Mouse (Mus musculus): ENCODE data around the gene Slc12a8. TPM values are rescaled to one million over a fixed set of nuclear protein-coding genes. Genes with fewer than 3 reads are reported as not detected.

Slc12a8 gene
- polyA plus RNA-seq, 1 experiment from 2014 or later: 1.0 TPM

DNA sequence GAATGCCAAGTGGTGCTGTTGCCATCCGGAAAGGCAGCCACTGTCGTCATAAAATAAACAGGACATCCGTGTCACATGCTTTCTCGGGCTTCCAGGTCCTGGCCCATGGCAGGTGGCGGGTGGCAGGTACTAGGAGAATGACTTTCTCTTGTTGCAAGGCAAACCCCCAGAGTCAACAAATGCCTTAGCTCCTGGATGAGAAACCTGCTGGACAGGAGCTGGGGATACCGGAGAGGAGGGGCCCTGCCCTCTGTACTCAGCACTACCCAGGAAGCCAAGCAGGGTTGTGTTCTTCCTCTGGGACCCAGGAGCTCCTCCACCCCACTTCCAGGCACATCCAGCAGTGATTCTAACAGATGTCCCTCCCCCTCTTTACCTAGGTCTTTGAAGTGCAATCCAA lies 4.6 kb upstream of the Slc12a8 start:
- no peak overlapping the region for H3K4me3 ChIP-seq
- WGBS: 66% methylated on average over 6 of the region's 6 CpGs
- no peak overlapping the region for H3K9ac ChIP-seq
- no peak overlapping the region for H3K4me2 ChIP-seq
- ATAC-seq (replicated peaks; ENCODE audit: insufficient number of reproducible peaks, insufficient read depth, low FRiP score, low read depth): no peak
- H3K4me1 ChIP-seq (replicated peaks): peaks cover 10% of the 10 kb centered on the region
- no peaks in the 10 kb centered on the region for H3K9me3 ChIP-seq (replicated peaks)
- no peak overlapping the region for H3K27ac ChIP-seq
- no peaks in the 10 kb centered on the region for H3K36me3 ChIP-seq
- H3K27me3 ChIP-seq: 0 out of 2 replicates have a peak, but pooled peaks cover 3% of the 10 kb centered on the region

GRCm38 (mm10) chr16:33517627-33518026 lies 499 bp downstream of the Slc12a8 start:
- Histone ChIP-seq H3K27ac (no peak overlapping the region), H3K9me3 (replicated peaks) (no peaks in the 10 kb centered on the region), H3K36me3 (no peaks in the 10 kb centered on the region), H3K27me3 (0 out of 2 replicates have a peak, but pooled peaks cover 3% of the 10 kb centered on the region), H3K4me3 (peak overlapping the region; percentile 52), H3K9ac (peak overlapping the region; percentile 42), H3K4me2 (peak overlapping the region; percentile 95), H3K4me1 (replicated peaks) (peaks cover 16% of the 10 kb centered on the region)
- 13% methylated on average over 4 of the region's 4 CpGs for WGBS
- no peak for ATAC-seq (replicated peaks; ENCODE audit: insufficient number of reproducible peaks, insufficient read depth, low FRiP score, low read depth)

DNA sequence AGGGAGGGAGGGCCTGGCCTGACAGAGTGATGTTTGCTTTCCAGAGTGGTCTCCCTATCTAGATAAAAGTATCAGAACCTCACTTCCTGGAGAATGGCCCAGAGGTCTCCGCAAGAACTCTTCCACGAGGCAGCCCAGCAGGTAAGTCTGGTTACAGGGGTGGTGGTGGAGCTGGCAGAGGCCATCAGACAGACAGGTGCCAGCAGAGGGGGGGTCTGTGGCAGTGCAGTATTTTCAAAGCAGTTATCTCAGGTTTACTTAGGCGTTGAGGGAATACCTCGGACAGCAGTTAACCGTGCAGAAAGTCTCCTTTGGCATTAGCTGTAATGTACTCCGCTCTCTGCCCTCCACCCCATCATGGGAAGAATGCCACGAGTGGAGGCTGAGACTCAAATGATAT lies 1.1 kb downstream of the Slc12a8 start:
- Histone ChIP-seq H3K4me3 (no peak overlapping the region), H3K36me3 (no peaks in the 10 kb centered on the region), H3K27me3 (0 out of 2 replicates have a peak, but pooled peaks cover 3% of the 10 kb centered on the region), H3K4me1 (replicated peaks) (peaks cover 16% of the 10 kb centered on the region), H3K4me2 (no peak overlapping the region), H3K9me3 (replicated peaks) (no peaks in the 10 kb centered on the region), H3K9ac (no peak overlapping the region), H3K27ac (no peak overlapping the region)
- ATAC-seq (replicated peaks; ENCODE audit: insufficient number of reproducible peaks, insufficient read depth, low FRiP score, low read depth): no peak
- 50% methylated on average over 7 of the region's 7 CpGs for WGBS

GRCm38 (mm10) chr16:33519916-33520568 lies 2.9 kb downstream of the Slc12a8 start:
- H3K4me3 ChIP-seq: no peak overlapping the region
- 0 out of 2 replicates have a peak, but pooled peaks cover 3% of the 10 kb centered on the region for H3K27me3 ChIP-seq
- no peak for ATAC-seq (replicated peaks; ENCODE audit: insufficient number of reproducible peaks, insufficient read depth, low FRiP score, low read depth)
- H3K36me3 ChIP-seq: no peaks in the 10 kb centered on the region
- no peak overlapping the region for H3K27ac ChIP-seq
- H3K4me2 ChIP-seq: no peak overlapping the region
- H3K9me3 ChIP-seq (replicated peaks): no peaks in the 10 kb centered on the region
- H3K4me1 ChIP-seq (replicated peaks): peaks cover 16% of the 10 kb centered on the region
- no peak overlapping the region for H3K9ac ChIP-seq
- WGBS: 63% methylated on average over 6 of the region's 6 CpGs

- Histone ChIP-seq H3K27ac (no peak overlapping the region), H3K4me3 (no peak overlapping the region), H3K4me2 (no peak overlapping the region), H3K9me3 (replicated peaks) (no peaks in the 10 kb centered on the region), H3K4me1 (replicated peaks) (peaks cover 7% of the 10 kb centered on the region), H3K9ac (no peak overlapping the region), H3K27me3 (0 out of 2 replicates have a peak, but pooled peaks cover under 1% of the 10 kb centered on the region), H3K36me3 (no peaks in the 10 kb centered on the region)
- WGBS: 45% methylated on average over 4 of the region's 4 CpGs
- ATAC-seq (replicated peaks; ENCODE audit: insufficient number of reproducible peaks, insufficient read depth, low FRiP score, low read depth): no peak
Measured at GRCm38 (mm10) chr16:33522516-33522915, 5.4 kb downstream of the Slc12a8 start.

DNA sequence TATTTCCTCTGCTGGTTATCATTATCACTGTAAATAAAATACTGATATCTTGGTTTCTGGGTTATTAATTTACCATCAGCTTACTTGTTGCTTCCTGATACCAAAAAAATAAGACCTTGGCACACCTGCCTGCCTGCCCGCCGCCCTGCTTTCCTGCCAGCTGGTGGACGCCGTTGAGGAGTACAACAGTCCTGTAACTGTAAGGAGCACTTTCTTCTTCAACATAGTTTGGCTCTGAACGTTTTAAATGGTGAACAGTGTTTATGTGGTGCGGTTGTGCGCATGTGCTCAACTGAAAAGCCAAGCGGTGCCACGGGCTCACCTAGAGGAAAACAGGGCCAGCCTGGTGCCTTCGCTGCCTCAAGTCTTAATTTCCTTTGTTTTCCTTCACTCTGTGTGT lies 6.4 kb downstream of the Slc12a8 start:
- no peaks in the 10 kb centered on the region for H3K9me3 ChIP-seq (replicated peaks)
- H3K36me3 ChIP-seq: no peaks in the 10 kb centered on the region
- H3K4me3 ChIP-seq: no peak overlapping the region
- H3K27ac ChIP-seq: no peak overlapping the region
- 73% methylated on average over 10 of the region's 10 CpGs for WGBS
- no peak for ATAC-seq (replicated peaks; ENCODE audit: insufficient number of reproducible peaks, insufficient read depth, low FRiP score, low read depth)
- H3K4me2 ChIP-seq: no peak overlapping the region
- peaks cover 2% of the 10 kb centered on the region; the same call in 1 of the 2 replicates for H3K4me1 ChIP-seq (replicated peaks)
- H3K9ac ChIP-seq: no peak overlapping the region
- H3K27me3 ChIP-seq: no peaks in the 10 kb centered on the region

DNA sequence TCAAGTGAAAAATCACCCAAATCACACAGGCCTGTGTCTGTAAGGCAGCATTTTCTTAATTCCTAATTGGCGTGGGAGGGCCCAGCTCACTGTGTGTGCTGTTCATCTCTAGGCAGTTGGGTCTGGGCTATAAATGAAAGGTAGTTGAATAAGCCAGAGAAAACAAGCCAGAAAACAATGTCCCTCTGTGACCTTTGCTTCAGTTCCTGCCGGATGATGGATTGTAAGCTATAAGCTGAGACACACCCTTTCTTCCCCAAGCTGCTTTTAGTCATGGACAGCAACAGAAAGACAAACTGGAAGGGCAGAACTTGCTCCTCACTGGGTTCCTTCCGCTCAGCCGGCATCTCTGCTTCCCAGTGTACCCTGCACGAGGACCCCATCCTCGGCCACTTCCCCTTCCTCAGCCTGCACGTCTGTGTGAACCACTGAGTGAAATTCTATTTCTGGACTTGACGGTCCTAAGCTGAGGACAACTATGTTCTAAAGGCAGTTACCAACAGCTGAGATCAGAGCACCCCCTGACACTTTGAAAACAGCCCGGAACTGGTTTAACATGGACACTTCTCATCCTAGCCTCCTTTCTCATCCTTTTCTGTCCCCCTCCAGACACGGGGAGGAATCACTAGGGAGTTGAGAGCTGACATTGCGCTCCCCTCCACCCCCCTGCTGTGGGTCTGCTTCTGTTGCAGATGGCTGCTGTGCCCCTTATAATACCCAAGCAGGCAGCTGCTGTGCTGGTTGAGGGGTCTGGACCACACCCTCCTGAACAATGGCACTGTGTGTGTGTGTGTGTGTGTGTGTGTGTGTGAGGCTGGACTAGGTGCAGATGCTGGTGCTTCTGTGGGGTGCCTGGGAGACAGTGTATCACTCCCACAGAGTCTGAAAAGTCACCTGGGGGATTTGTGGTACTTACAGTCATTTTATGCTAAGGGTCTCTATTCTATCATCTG lies 12.7 kb downstream of the Slc12a8 start:
- no peak overlapping the region for H3K27ac ChIP-seq
- 53% methylated on average over 11 of the region's 11 CpGs for whole genome bisulfite sequencing
- H3K27me3 ChIP-seq: no peaks in the 10 kb centered on the region
- H3K9me3 ChIP-seq (replicated peaks): no peaks in the 10 kb centered on the region
- H3K9ac ChIP-seq: no peak overlapping the region
- H3K4me3 ChIP-seq: no peak overlapping the region
- 0 out of 2 replicates have a peak, but pooled peaks cover 2% of the 10 kb centered on the region for H3K4me1 ChIP-seq (replicated peaks)
- no peaks in the 10 kb centered on the region for H3K36me3 ChIP-seq
- ATAC-seq (replicated peaks; ENCODE audit: insufficient number of reproducible peaks, insufficient read depth, low FRiP score, low read depth): no peak
- H3K4me2 ChIP-seq: no peak overlapping the region

GRCm38 (mm10) chr16:33531184-33531583 lies 14.1 kb downstream of the Slc12a8 start:
- Histone ChIP-seq H3K27ac (no peak overlapping the region), H3K36me3 (no peaks in the 10 kb centered on the region), H3K9me3 (replicated peaks) (no peaks in the 10 kb centered on the region), H3K4me2 (no peak overlapping the region), H3K9ac (no peak overlapping the region), H3K27me3 (no peaks in the 10 kb centered on the region), H3K4me1 (replicated peaks) (0 out of 2 replicates have a peak, but pooled peaks cover 2% of the 10 kb centered on the region), H3K4me3 (no peak overlapping the region)
- ATAC-seq (replicated peaks; ENCODE audit: insufficient number of reproducible peaks, insufficient read depth, low FRiP score, low read depth): no peak
- whole genome bisulfite sequencing: 67% methylated on average over 8 of the region's 8 CpGs

DNA sequence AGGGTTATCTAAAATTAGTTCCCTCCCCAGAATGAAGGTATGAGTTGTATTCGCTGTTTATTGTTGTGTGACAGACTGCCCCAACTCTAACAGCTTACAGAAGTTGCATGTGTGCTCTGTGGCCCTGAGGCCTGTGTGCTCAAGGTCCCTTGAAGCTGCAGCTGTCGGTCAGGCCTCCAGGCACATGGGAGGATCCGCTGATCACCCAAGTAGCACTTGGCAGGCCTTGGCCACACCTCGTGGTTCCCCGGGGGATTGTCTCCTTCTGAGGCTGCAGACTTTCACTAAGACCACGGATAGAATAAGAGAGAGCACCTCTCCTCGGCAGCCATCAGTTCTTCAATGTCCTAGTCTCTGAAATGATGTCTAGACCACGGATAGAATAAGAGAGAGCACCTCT lies 19.3 kb downstream of the Slc12a8 start:
- no peaks in the 10 kb centered on the region for H3K9me3 ChIP-seq (replicated peaks)
- H3K9ac ChIP-seq: no peak overlapping the region
- H3K27me3 ChIP-seq: no peaks in the 10 kb centered on the region
- WGBS: 76% methylated on average over 8 of the region's 8 CpGs
- H3K4me2 ChIP-seq: no peak overlapping the region
- H3K4me3 ChIP-seq: no peak overlapping the region
- H3K27ac ChIP-seq: no peak overlapping the region
- no peaks in the 10 kb centered on the region for H3K4me1 ChIP-seq (replicated peaks)
- H3K36me3 ChIP-seq: no peaks in the 10 kb centered on the region
- ATAC-seq (replicated peaks; ENCODE audit: insufficient number of reproducible peaks, insufficient read depth, low FRiP score, low read depth): no peak

DNA sequence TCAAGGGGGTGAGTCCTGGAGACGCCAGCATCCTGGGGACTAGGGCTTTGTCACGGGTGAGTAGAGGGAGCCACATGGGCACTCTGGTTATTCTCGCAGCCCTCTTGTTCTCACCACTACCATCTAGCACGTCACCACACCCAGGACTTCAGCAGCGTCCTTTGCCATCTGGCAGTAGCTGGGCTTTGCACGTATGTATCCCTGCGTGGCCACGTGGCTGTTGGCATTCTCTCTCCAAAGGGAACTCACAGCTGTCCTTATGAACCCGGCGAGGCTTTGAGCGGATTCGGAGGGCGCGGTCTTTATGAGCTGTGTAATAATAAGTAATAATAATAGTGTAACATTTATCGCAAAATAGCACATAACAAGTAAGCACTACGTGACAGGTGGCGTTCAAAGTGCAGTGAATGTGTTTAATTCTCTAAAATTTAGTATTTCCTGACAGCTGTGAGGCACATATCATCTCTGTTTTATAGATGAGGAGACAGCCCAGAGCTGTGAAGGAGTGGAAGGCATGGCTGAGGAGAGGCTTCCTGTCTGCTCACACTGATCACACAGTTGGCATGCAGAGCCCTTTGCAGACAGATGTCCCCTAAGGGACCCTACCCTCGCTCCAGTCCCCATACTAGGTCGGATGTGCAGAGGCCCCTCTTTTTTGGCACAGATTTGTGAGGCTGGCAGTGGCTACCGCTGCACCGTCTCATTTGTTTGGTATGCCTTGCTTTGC lies 20.5 kb downstream of the Slc12a8 start:
- no peaks in the 10 kb centered on the region for H3K27me3 ChIP-seq
- H3K27ac ChIP-seq: no peak overlapping the region
- H3K4me3 ChIP-seq: no peak overlapping the region
- no peak overlapping the region for H3K4me2 ChIP-seq
- no peaks in the 10 kb centered on the region for H3K9me3 ChIP-seq (replicated peaks)
- no peaks in the 10 kb centered on the region for H3K4me1 ChIP-seq (replicated peaks)
- WGBS: 73% methylated on average over 21 of the region's 21 CpGs
- no peak for ATAC-seq (replicated peaks; ENCODE audit: insufficient number of reproducible peaks, insufficient read depth, low FRiP score, low read depth)
- no peak overlapping the region for H3K9ac ChIP-seq
- H3K36me3 ChIP-seq: no peaks in the 10 kb centered on the region

- no peak overlapping the region for H3K4me2 ChIP-seq
- no peaks in the 10 kb centered on the region for H3K27me3 ChIP-seq
- 86% methylated on average over 2 of the region's 2 CpGs for WGBS
- no peaks in the 10 kb centered on the region for H3K36me3 ChIP-seq
- no peaks in the 10 kb centered on the region for H3K4me1 ChIP-seq (replicated peaks)
- ATAC-seq (replicated peaks; ENCODE audit: insufficient number of reproducible peaks, insufficient read depth, low FRiP score, low read depth): no peak
- no peak overlapping the region for H3K4me3 ChIP-seq
- H3K9me3 ChIP-seq (replicated peaks): no peaks in the 10 kb centered on the region
- H3K9ac ChIP-seq: no peak overlapping the region
- no peak overlapping the region for H3K27ac ChIP-seq
Measured at GRCm38 (mm10) chr16:33544346-33544745, 27.2 kb downstream of the Slc12a8 start.

All from heart, embryonic 15.5 days (tissue).